Mouse (Mus musculus): ENCODE measurements around the gene Gm29776. TPM values are rescaled to one million over a fixed set of nuclear protein-coding genes. Genes with fewer than 3 reads are reported as not detected.

Gene Gm29776
- polyA plus RNA-seq, 1 experiment from 2014 or later, result 0.24 TPM

DNA sequence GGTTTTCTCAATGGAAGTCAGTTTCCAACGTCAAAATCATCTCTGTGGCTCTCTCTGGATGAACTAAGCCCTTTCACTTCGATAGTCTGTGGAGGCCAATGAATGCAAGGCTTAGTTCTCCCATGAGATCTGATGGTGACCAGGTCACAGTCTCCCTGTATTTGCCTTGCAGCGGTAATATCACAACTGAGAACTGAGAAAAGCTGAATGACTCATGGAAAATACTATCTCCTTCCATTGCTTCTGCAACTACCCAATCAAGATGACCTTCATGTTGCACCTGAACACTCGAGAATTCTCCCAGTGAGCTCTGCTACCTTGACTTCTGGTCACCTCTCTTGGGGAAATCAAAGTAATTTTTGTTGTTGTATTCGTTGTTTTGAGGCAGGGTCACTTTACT lies 28.9 kb upstream of the Gm29776 start:
- 79% methylated on average over 5 of the region's 5 CpGs for WGBS
- Histone ChIP-seq H3K4me2 (no peak overlapping the region), H3K27me3 (no peaks in the 10 kb centered on the region), H3K4me1 (no peaks in the 10 kb centered on the region), H3K36me3 (no peaks in the 10 kb centered on the region), H3K27ac (no peak overlapping the region), H3K4me3 (no peak overlapping the region), H3K9me3 (no peaks in the 10 kb centered on the region), H3K9ac (no peak overlapping the region)
- no peak for ATAC-seq (ENCODE audit: insufficient number of reproducible peaks, low FRiP score, low TSS enrichment, low read depth)

DNA sequence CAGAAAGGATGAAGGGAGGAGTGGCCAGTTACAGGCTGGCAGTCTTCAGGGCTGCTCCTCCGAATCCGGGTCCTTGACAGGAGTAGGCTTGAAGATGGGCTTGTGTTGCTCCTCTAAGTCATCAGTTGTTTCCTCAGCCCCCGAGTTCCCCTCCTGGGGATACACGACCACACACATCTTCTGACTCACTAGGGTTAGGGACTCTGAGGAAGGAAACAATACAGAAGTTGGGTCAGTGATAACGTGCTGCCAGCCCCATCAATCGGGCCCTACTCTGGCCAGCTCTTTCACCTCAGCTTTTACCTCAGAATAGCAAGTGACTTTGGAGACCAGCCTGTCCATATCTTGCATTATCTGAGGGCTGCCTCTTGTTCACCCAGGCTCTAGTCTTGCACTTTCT lies 25.4 kb upstream of the Gm29776 start:
- H3K27ac ChIP-seq, result no peak overlapping the region
- no peaks in the 10 kb centered on the region for H3K36me3 ChIP-seq
- no peaks in the 10 kb centered on the region for H3K27me3 ChIP-seq
- WGBS, result 80% methylated on average over 6 of the region's 6 CpGs
- H3K9ac ChIP-seq, result no peak overlapping the region
- no peak overlapping the region for H3K4me3 ChIP-seq
- H3K4me2 ChIP-seq, result no peak overlapping the region
- H3K9me3 ChIP-seq, result no peaks in the 10 kb centered on the region
- H3K4me1 ChIP-seq, result no peaks in the 10 kb centered on the region
- ATAC-seq (ENCODE audit: insufficient number of reproducible peaks, low FRiP score, low TSS enrichment, low read depth), result no peak

DNA sequence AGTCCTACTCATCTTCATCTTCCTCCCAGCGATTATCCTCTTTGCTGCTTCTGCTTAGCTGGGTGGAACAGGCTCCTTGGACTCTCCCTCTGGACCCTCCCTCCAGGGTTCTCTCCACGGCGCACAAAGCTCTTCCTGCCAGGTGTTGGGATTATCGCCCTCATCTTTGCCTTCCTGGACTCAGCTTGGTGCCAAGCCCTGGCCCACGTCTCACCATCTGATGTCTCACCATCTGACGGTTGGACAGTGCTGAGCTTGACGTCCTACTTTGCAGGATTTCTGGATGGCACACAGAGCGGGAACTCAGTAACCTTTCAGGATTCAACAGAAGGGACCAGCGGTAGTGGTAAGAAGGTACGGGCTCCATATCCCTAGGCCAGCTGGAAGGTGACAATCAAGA lies 23.1 kb upstream of the Gm29776 start:
- H3K27ac ChIP-seq, result no peak overlapping the region
- peak; percentile 24; the same call in 1 of the 2 replicates for ATAC-seq (ENCODE audit: insufficient number of reproducible peaks, low FRiP score, low TSS enrichment, low read depth)
- no peak overlapping the region for H3K4me2 ChIP-seq
- H3K36me3 ChIP-seq, result no peaks in the 10 kb centered on the region
- no peaks in the 10 kb centered on the region for H3K27me3 ChIP-seq
- no peaks in the 10 kb centered on the region for H3K9me3 ChIP-seq
- H3K4me3 ChIP-seq, result no peak overlapping the region
- no peaks in the 10 kb centered on the region for H3K4me1 ChIP-seq
- WGBS, result 66% methylated on average over 10 of the region's 10 CpGs
- H3K9ac ChIP-seq, result no peak overlapping the region

DNA sequence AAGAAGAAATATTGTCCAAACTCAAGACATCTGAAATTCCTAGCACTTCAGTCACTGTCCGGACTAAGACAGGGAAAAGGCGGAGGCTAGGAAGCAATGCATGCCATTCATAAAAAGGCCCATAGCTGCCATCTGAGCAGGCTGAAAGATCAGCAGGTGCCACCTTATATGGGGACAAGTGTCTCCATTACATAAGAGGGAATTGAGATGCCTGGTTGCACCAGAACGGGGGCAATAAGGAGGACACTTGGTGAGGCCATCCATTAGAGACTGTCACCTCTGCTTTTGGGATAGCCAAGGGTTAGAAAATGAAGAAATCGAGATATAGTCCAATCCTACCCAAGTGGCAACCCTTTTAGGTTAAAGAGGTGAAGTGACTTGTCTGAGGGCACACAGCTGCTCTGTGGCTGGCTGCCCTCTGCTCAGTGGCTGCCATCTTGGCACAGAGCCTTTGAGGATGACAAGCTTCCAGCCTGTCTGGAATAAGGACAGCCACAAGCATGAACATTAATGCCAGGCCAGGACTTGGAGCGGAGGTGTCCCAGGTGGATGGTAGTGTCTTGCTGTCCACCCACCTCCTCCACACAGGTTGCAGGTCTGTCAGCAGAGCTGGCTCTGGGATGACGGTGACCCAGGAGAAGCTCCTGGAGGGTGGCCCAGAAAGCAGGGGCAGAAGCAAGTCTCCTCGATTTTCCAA lies 22.2 kb upstream of the Gm29776 start:
- Histone ChIP-seq H3K4me2 (no peak overlapping the region), H3K27me3 (no peaks in the 10 kb centered on the region), H3K27ac (no peak overlapping the region), H3K36me3 (no peaks in the 10 kb centered on the region), H3K4me1 (no peaks in the 10 kb centered on the region), H3K9ac (no peak overlapping the region), H3K4me3 (no peak overlapping the region), H3K9me3 (no peaks in the 10 kb centered on the region)
- WGBS, result 84% methylated on average over 7 of the region's 7 CpGs
- ATAC-seq (ENCODE audit: insufficient number of reproducible peaks, low FRiP score, low TSS enrichment, low read depth), result no peak

DNA sequence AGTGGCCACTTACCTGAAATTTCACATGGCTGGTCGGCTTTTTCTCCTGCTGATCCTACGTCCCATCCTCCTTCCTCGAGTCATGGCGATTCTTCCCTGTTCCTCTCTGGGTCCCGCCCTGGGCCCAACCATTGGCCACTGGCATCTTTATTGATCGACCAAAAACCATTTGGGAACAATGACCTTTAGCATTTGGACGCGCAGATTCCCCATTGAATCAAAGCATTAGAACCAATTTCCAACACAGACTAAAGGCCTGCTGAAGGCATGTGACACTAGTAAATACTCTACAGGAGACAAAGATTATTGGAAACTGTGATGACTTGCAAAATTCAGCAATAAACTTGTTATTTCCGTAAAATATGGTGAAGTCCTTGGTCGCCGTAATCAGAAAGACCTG lies 21.4 kb upstream of the Gm29776 start:
- Histone ChIP-seq H3K4me1 (no peaks in the 10 kb centered on the region; the same call in 1 of the 2 replicates), H3K27me3 (no peaks in the 10 kb centered on the region), H3K27ac (no peak overlapping the region), H3K36me3 (no peaks in the 10 kb centered on the region), H3K9me3 (no peaks in the 10 kb centered on the region), H3K4me3 (no peak overlapping the region), H3K9ac (no peak overlapping the region), H3K4me2 (no peak overlapping the region)
- WGBS, result 91% methylated on average over 11 of the region's 11 CpGs
- ATAC-seq (ENCODE audit: insufficient number of reproducible peaks, low FRiP score, low TSS enrichment, low read depth), result no peak

DNA sequence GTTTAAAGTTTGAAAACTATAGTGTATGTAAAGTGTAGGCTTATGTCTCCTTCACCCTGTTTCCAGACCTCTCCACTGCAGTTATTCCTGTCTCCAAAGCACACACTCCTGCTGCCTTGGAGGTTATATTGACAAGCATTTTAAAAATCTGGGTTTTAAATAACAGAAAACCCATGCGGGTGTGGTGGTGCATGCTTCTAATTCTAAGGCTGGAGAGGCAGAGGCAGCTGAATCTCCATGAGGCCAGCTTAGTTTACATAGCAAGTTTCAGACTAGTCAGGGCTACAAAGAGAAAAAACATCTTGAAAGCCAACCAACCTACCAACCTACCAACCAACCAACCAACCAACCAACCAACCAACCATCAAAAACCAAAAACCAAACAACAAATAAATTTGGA lies 16.8 kb upstream of the Gm29776 start:
- no peak overlapping the region for H3K4me3 ChIP-seq
- WGBS, result 67% methylated on average over 1 of the region's 1 CpGs

DNA sequence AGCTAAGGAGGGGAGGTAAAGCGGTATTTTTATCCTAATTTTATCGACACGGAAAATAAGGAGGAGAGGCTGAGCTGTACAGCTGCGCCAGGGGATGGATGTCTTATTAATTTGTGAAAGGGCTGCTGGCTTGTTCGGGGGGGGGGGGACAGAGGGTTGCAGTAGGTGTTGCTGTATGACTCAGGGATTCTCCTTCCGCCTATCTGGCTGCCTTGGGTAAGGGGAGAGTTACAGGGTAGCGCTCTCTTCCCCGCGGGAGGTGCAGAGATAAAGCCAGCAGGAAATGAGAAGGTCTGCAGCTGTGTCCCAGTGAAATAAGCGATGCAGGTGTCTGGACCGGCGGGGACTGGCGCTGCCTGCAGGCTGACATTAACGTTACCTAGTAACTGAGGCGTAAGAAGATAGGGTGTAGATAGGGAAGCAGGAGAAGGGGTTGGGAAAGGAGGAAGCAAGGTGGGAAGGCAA lies 16.0 kb upstream of the Gm29776 start:
- peak; percentile 31; the same call in 1 of the 2 replicates for ATAC-seq (ENCODE audit: insufficient number of reproducible peaks, low FRiP score, low TSS enrichment, low read depth)

More for the DNA sequence above, 16.8 kb upstream of the Gm29776 start:
- H3K9me3 ChIP-seq, result no peaks in the 10 kb centered on the region
- no peak overlapping the region for H3K9ac ChIP-seq
- no peaks in the 10 kb centered on the region for H3K36me3 ChIP-seq
- no peak overlapping the region for H3K4me2 ChIP-seq
- no peak for ATAC-seq (ENCODE audit: insufficient number of reproducible peaks, low FRiP score, low TSS enrichment, low read depth)
- no peaks in the 10 kb centered on the region for H3K27me3 ChIP-seq
- peaks cover 12% of the 10 kb centered on the region for H3K4me1 ChIP-seq
- no peak overlapping the region for H3K27ac ChIP-seq

DNA sequence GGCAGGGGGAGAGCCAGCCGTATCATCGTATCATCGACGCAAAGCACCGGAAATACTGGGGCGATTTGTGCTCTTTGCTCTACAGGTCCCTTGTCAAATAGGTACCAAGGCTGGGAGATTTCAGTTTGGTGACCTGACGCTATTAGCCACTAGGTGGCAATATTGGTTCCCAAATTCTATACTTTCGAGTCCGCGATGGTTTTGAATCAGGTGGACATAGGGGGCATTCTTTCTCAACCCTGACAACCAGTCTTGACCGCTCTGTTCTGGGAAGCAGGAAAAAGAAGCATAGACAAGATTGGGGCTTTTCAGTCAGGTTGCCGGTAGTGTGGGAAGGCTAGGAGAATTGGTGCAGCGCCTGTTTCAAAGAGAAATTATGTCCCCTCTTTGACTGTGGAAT lies 15.5 kb upstream of the Gm29776 start:
- no peak overlapping the region for H3K9ac ChIP-seq

More for the DNA sequence above, 16.0 kb upstream of the Gm29776 start:
- WGBS, result 3% methylated on average over 15 of the region's 15 CpGs
- Histone ChIP-seq H3K4me2 (peak overlapping the region; percentile 61), H3K27me3 (no peaks in the 10 kb centered on the region), H3K36me3 (no peaks in the 10 kb centered on the region), H3K4me3 (peak overlapping the region; percentile 35), H3K27ac (no peak overlapping the region), H3K4me1 (peaks cover 12% of the 10 kb centered on the region), H3K9ac (no peak overlapping the region), H3K9me3 (no peaks in the 10 kb centered on the region)

DNA sequence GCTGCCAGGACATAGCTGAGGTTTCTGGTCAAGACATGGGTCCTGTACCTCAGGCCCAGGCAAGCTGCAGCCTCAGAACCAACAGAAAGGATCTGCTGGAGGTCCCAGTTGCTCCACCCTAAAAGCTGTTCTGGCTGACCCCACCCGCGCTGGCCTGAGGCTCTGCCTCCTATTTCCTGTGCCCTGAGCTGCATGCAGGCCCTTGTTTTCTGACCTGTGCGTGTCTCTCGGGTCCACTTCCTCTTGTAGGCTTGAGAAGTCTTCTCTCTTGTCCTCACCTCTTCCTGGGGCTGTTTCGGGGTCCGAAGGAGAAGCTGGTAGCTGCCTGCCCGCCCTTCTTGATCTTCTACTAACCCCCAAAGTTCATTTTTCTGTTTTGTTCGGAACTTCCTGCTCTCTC lies 14.2 kb upstream of the Gm29776 start:
- H3K9ac ChIP-seq, result no peak overlapping the region
- no peak overlapping the region for H3K27ac ChIP-seq
- H3K4me1 ChIP-seq, result peaks cover 12% of the 10 kb centered on the region
- H3K4me2 ChIP-seq, result no peak overlapping the region
- ATAC-seq (ENCODE audit: insufficient number of reproducible peaks, low FRiP score, low TSS enrichment, low read depth), result no peak
- H3K4me3 ChIP-seq, result no peak overlapping the region
- H3K9me3 ChIP-seq, result no peaks in the 10 kb centered on the region
- WGBS, result 73% methylated on average over 8 of the region's 8 CpGs
- no peaks in the 10 kb centered on the region for H3K27me3 ChIP-seq
- no peaks in the 10 kb centered on the region for H3K36me3 ChIP-seq

More for the DNA sequence above, 15.5 kb upstream of the Gm29776 start:
- no peak for ATAC-seq (ENCODE audit: insufficient number of reproducible peaks, low FRiP score, low TSS enrichment, low read depth)
- Histone ChIP-seq H3K36me3 (no peaks in the 10 kb centered on the region), H3K4me2 (peak overlapping the region; percentile 61), H3K27ac (no peak overlapping the region), H3K9me3 (no peaks in the 10 kb centered on the region), H3K4me1 (peaks cover 12% of the 10 kb centered on the region), H3K27me3 (no peaks in the 10 kb centered on the region), H3K4me3 (peak overlapping the region; percentile 35)
- under 1% methylated on average over 13 of the region's 13 CpGs for WGBS

DNA sequence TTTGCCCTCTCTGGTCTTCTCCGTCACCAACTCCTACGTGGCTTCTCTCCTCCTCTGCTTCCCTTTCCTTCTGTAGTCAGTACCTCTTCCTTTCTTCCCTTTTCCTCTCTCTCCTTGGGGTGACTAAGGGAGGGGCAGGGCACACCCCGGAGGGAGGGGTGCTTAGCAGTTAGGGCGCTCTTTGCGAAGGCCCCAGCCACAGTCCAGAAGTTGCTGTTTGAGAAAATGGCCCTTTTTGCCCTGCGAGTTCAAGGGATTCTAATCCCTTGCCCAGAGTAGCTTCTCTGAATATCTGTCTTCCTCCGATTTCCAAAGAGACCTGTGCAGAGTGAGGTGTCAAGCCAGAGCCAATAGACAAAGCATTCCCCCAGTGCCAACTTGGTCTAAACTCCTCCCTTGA lies 13.4 kb upstream of the Gm29776 start, which contains the start of gene Cebpe:
TSS of gene Cebpe (minus strand) at position 101 of the 400 bp plus-strand sequence.
- Histone ChIP-seq H3K36me3 (no peaks in the 10 kb centered on the region), H3K4me3 (no peak within 1 kb of the TSS), H3K27me3 (no peaks in the 10 kb centered on the region), H3K27ac (no peak within 1 kb of the TSS), H3K9me3 (no peaks in the 10 kb centered on the region), H3K9ac (no peak within 1 kb of the TSS), H3K4me1 (peaks cover 14% of the 10 kb centered on the region), H3K4me2 (no peak within 1 kb of the TSS)
- no peak for ATAC-seq (ENCODE audit: insufficient number of reproducible peaks, low FRiP score, low TSS enrichment, low read depth)
- 81% methylated on average over 7 of the region's 7 CpGs for WGBS

DNA sequence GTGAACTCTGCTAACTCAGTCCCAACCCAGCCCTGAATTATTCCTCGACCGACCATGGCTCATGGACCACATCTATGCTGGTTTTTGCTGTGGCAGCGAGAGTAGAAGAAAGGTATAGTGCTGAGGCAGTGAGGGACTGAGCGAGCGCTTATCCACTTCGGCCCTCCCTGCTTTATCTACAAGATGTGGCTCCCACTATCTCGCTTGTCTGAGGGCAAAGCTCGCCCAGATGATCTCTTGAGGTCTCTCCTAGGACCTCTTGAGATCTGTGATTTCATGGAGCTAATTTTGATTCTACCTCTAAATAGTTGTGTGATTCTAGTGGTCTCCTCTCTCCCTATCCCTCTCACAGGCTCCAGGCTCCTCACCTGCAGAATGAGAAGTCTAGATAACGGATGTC lies 10.4 kb upstream of the Gm29776 start:
- no peaks in the 10 kb centered on the region for H3K27me3 ChIP-seq
- no peak overlapping the region for H3K4me2 ChIP-seq
- no peak overlapping the region for H3K27ac ChIP-seq
- no peak overlapping the region for H3K4me3 ChIP-seq
- H3K36me3 ChIP-seq, result no peaks in the 10 kb centered on the region
- ATAC-seq (ENCODE audit: insufficient number of reproducible peaks, low FRiP score, low TSS enrichment, low read depth), result no peak
- peaks cover 11% of the 10 kb centered on the region; the same call in 1 of the 2 replicates for H3K4me1 ChIP-seq
- 88% methylated on average over 9 of the region's 9 CpGs for WGBS
- no peak overlapping the region for H3K9ac ChIP-seq
- no peaks in the 10 kb centered on the region for H3K9me3 ChIP-seq

DNA sequence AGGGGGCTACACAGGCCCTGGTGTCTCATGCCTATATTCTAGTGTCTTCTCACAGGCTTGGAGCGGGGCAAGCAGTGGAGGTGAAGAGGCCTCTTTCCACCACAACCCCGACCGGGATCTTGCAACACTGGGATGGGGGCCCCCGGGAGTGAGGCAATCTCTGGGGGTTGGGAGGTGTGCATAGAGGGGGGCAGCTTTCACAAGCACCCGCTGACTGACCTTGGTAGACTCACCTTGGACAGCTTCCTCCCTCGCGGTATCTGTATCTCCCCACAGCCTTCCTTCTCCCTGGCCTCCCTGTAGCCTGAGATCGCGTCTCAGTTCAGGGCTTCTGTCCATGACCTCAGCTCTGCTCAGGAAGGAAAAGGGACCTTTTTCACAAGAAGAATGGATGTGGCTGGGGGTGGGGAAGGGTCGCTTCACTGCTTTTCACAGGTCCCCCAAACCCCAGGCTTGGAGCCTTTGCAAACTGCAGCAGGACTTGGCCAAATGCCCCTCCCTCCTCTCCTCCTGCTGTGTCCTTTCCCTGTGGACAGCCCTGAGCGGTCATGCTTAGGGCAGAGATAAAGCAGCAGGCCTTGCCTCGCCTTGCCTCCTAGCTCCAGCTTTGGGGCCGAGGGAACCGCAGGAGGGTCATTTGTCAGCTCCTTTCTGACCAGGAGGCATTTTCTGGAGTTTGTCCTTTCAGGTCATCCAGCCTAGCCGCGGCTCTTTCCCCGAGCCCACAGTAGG lies 8.1 kb upstream of the Gm29776 start:
- Histone ChIP-seq H3K36me3 (no peaks in the 10 kb centered on the region), H3K4me1 (peaks cover 9% of the 10 kb centered on the region; the same call in 1 of the 2 replicates), H3K9me3 (no peaks in the 10 kb centered on the region), H3K4me2 (no peak overlapping the region), H3K27me3 (peaks cover 14% of the 10 kb centered on the region), H3K4me3 (no peak overlapping the region), H3K9ac (no peak overlapping the region), H3K27ac (no peak overlapping the region)
- 51% methylated on average over 17 of the region's 17 CpGs for WGBS
- ATAC-seq (ENCODE audit: insufficient number of reproducible peaks, low FRiP score, low TSS enrichment, low read depth), result no peak
